In genomic region chr6:31562371-31563080, GRCm38 (mm10) we compare ENCODE assay signal across 8 mouse cellular contexts. TPM values are rescaled to one million over a fixed set of nuclear protein-coding genes. Genes with fewer than 3 reads are reported as not detected.
DNase-seq lines count a peak whose midpoint lies in the region; ATAC-seq and TF ChIP-seq lines count a peak whose summit lies in the region.

No protein-coding gene starts in this region.

- H3K36me3 ChIP-seq in testis, adult 2 months (ENCODE audit: control insufficient read depth, insufficient read depth, low read length): no peaks in the 10 kb centered on the region
- no peaks in the 10 kb centered on the region for H3K36me3 ChIP-seq in heart, embryonic 16.5 days (ENCODE audit: control insufficient read depth, insufficient read depth)
- no peaks in the 10 kb centered on the region for H3K36me3 ChIP-seq in liver, embryonic 11.5 days (ENCODE audit: control insufficient read depth, insufficient read depth, low read length)

- TF ChIP-seq POLR2A in testis, adult 2 months (IDR thresholded peaks at IDR 0.05; ENCODE audit: control insufficient read depth, low read depth, low read length): no peak
- no peak for TF ChIP-seq POLR2A in olfactory bulb, adult 2 months (IDR thresholded peaks at IDR 0.05; ENCODE audit: insufficient read depth, low read depth, low read length)

- no peak overlapping the region for H3K27ac ChIP-seq in testis, adult 2 months (ENCODE audit: control insufficient read depth, insufficient read depth, low read depth, low read length)
- H3K27ac ChIP-seq in heart, embryonic 16.5 days (ENCODE audit: low read length): no peak overlapping the region; the same call in 1 of the 2 replicates
- H3K27ac ChIP-seq in liver, embryonic 11.5 days (ENCODE audit: low read depth, low read length): peak overlapping the region; percentile 65; the same call in 1 of the 2 replicates
- no peak overlapping the region for H3K27ac ChIP-seq in olfactory bulb, adult 2 months (ENCODE audit: insufficient read depth, low read depth, low read length)

- peak overlapping the region; percentile 98 for H3K4me2 ChIP-seq in heart, embryonic 16.5 days (ENCODE audit: low read depth, low read length)
- H3K4me2 ChIP-seq in liver, embryonic 11.5 days: peak overlapping the region; percentile 98

- H3K9me3 ChIP-seq in heart, embryonic 16.5 days (replicated peaks; ENCODE audit: control insufficient read depth, low read length): no peaks in the 10 kb centered on the region
- H3K9me3 ChIP-seq in liver, embryonic 11.5 days (ENCODE audit: control insufficient read depth, low read length): no peaks in the 10 kb centered on the region

- H3K9ac ChIP-seq in heart, embryonic 16.5 days (ENCODE audit: low read length): peak overlapping the region; percentile 82
- H3K9ac ChIP-seq in liver, embryonic 11.5 days (ENCODE audit: low read depth, low read length): peak overlapping the region; percentile 93

- H3K27me3 ChIP-seq in testis, adult 2 months (ENCODE audit: control insufficient read depth, insufficient read depth, low read length): no peaks in the 10 kb centered on the region; the same call in 1 of the 2 replicates
- peaks cover 9% of the 10 kb centered on the region; the same call in 1 of the 2 replicates for H3K27me3 ChIP-seq in heart, embryonic 16.5 days (ENCODE audit: control insufficient read depth, insufficient read depth, low read length)
- H3K27me3 ChIP-seq in liver, embryonic 11.5 days (replicated peaks; ENCODE audit: control insufficient read depth, insufficient read depth, low read length): 0 out of 2 replicates have a peak, but pooled peaks cover 3% of the 10 kb centered on the region

- no peak for DNase-seq in testis, postnatal 14 days (ENCODE audit: low spot score)
- no peak for DNase-seq in liver, embryonic 11.5 days (ENCODE audit: low spot score)
- DNase-seq in thymus, postnatal 0 days (ENCODE audit: low spot score): no peak
- no peak for DNase-seq in MN1 (ENCODE audit: low spot score)

- TF ChIP-seq CTCF in testis, adult 2 months (IDR thresholded peaks at IDR 0.05; ENCODE audit: control insufficient read depth, insufficient read depth, insufficient replicate concordance, low read depth, low read length): no peak
- no peak for TF ChIP-seq CTCF in olfactory bulb, adult 2 months (IDR thresholded peaks at IDR 0.05; ENCODE audit: insufficient read depth, low read depth, low read length)

- H3K4me1 ChIP-seq in testis, adult 2 months (ENCODE audit: control insufficient read depth, insufficient read depth, low read length): peaks cover 18% of the 10 kb centered on the region
- peaks cover 8% of the 10 kb centered on the region for H3K4me1 ChIP-seq in heart, embryonic 16.5 days (ENCODE audit: control insufficient read depth, insufficient read depth, low read length)
- H3K4me1 ChIP-seq in liver, embryonic 11.5 days (replicated peaks; ENCODE audit: control insufficient read depth, insufficient read depth, low read length): peaks cover 25% of the 10 kb centered on the region
- H3K4me1 ChIP-seq in olfactory bulb, adult 2 months (ENCODE audit: control insufficient read depth, insufficient read depth, low read length): peaks cover 24% of the 10 kb centered on the region

- peak overlapping the region; percentile 75; the same call in 1 of the 2 replicates for H3K4me3 ChIP-seq in testis, adult 2 months (ENCODE audit: control insufficient read depth, low read depth, low read length)
- peak overlapping the region; percentile 78 for H3K4me3 ChIP-seq in heart, embryonic 16.5 days (ENCODE audit: low read length)
- peak overlapping the region; percentile 89 for H3K4me3 ChIP-seq in liver, embryonic 11.5 days (ENCODE audit: low read depth, low read length)
- peak overlapping the region; percentile 51 for H3K4me3 ChIP-seq in olfactory bulb, adult 2 months (ENCODE audit: insufficient read depth, low read depth, low read length)

- no peak for ATAC-seq in heart, embryonic 16.5 days (replicated peaks; ENCODE audit: extremely low read depth, insufficient read depth, low FRiP score)
- ATAC-seq in liver, embryonic 11.5 days (replicated peaks; ENCODE audit: low FRiP score): no peak
- ATAC-seq in granulocyte monocyte progenitor cell, adult 5-6 weeks (replicated peaks; ENCODE audit: poor library complexity, severe bottlenecking): no peak

- WGBS in heart, embryonic 16.5 days: 11% methylated on average over 16 of the region's 16 CpGs
- WGBS in liver, embryonic 11.5 days: 4% methylated on average over 16 of the region's 16 CpGs
- WGBS in olfactory bulb, adult 2 months: 45% methylated on average over 16 of the region's 16 CpGs

RNA-seq across cellular contexts. Expression of gene Podxl, which starts 1.3 kb away (rescaled TPM):
- 2.1 and 2.2 TPM in 2 replicates for polyA plus RNA-seq in testis, adult 2 months (2012; rRNA removed)
- polyA plus RNA-seq in heart, embryonic 16.5 days (2015; fragmentation: Nextera tagmentation; extraction: Ambion mirVana): 16.9 and 21.4 TPM in 2 replicates
- 27.8 and 29.1 TPM in 2 replicates for polyA plus RNA-seq in liver, embryonic 11.5 days (2014; fragmentation: Nextera tagmentation; extraction: Ambion mirVana)
- not detected in 2 replicates for polyA plus RNA-seq in olfactory bulb, adult 2 months (2012; ENCODE audit: insufficient read depth, insufficient read length, low replicate concordance, missing spikeins)
- polyA plus RNA-seq in thymus, postnatal 0 days (2015; fragmentation: Nextera tagmentation; extraction: Ambion mirVana): 1.5 and 1.6 TPM in 2 replicates
- total RNA-seq in granulocyte monocyte progenitor cell, adult 5-6 weeks (2014; fragmentation: Nextera tagmentation): not detected in 2 replicates
- 0.05 TPM in 1 of 2 replicates, not detected in the other for total RNA-seq in granulocyte monocyte progenitor cell, adult 5-6 weeks (2017)
